Mouse (Mus musculus): ENCODE measurements around the gene Ak5.
A peak's percentile ranks its signal among the peaks of the same experiment; 100 is the strongest.
"Not testable (repeated sequence)": the region's sequence is repeated elsewhere in the genome, so short reads cannot be mapped to it uniquely, and the experiment has no call there.

Ak5 gene

GRCm38 (mm10) chr3:152625061-152625820 lies 42.9 kb downstream of the Ak5 start:
- DNase-seq (ENCODE audit: low read depth, low spot score): no peak

- no peak for DNase-seq (ENCODE audit: low read depth, low spot score)
Observed at GRCm38 (mm10) chr3:152620534-152620933, 47.6 kb downstream of the Ak5 start.

GRCm38 (mm10) chr3:152620058-152620457 lies 48.1 kb downstream of the Ak5 start:
- DNase-seq (ENCODE audit: low read depth, low spot score): no peak

GRCm38 (mm10) chr3:152609076-152609475 lies 59.1 kb downstream of the Ak5 start:
- DNase-seq (ENCODE audit: low read depth, low spot score): no peak

- no peak for DNase-seq (ENCODE audit: low read depth, low spot score)
Observed at GRCm38 (mm10) chr3:152605849-152606248, 62.3 kb downstream of the Ak5 start.

- DNase-seq (ENCODE audit: low read depth, low spot score): no peak
Observed at GRCm38 (mm10) chr3:152599679-152600078, 68.5 kb downstream of the Ak5 start.

GRCm38 (mm10) chr3:152596406-152597050 lies 71.6 kb downstream of the Ak5 start:
- no peak for DNase-seq (ENCODE audit: low read depth, low spot score)

- no peak for DNase-seq (ENCODE audit: low read depth, low spot score)
Observed at GRCm38 (mm10) chr3:152592767-152593425, 75.3 kb downstream of the Ak5 start.

GRCm38 (mm10) chr3:152590491-152590890 lies 77.7 kb downstream of the Ak5 start:
- DNase-seq (ENCODE audit: low read depth, low spot score): no peak

- DNase-seq (ENCODE audit: low read depth, low spot score): not testable (repeated sequence)
Observed at GRCm38 (mm10) chr3:152589101-152589500, 79.1 kb downstream of the Ak5 start.

GRCm38 (mm10) chr3:152587007-152587406 lies 81.2 kb downstream of the Ak5 start:
- DNase-seq (ENCODE audit: low read depth, low spot score): peak; percentile 76

- DNase-seq (ENCODE audit: low read depth, low spot score): no peak
Observed at GRCm38 (mm10) chr3:152586191-152586590, 82.0 kb downstream of the Ak5 start.

- DNase-seq (ENCODE audit: low read depth, low spot score): no peak
Observed at GRCm38 (mm10) chr3:152585581-152585980, 82.6 kb downstream of the Ak5 start.

GRCm38 (mm10) chr3:152583033-152583432 lies 85.1 kb downstream of the Ak5 start:
- no peak for DNase-seq (ENCODE audit: low read depth, low spot score)

- not testable (repeated sequence) for DNase-seq (ENCODE audit: low read depth, low spot score)
Observed at GRCm38 (mm10) chr3:152581853-152582252, 86.3 kb downstream of the Ak5 start.

GRCm38 (mm10) chr3:152579984-152580591 lies 88.1 kb downstream of the Ak5 start:
- DNase-seq (ENCODE audit: low read depth, low spot score): no peak

- DNase-seq (ENCODE audit: low read depth, low spot score): no peak
Observed at GRCm38 (mm10) chr3:152578282-152579228, 89.6 kb downstream of the Ak5 start.

- no peak for DNase-seq (ENCODE audit: low read depth, low spot score)
Observed at GRCm38 (mm10) chr3:152577763-152578162, 90.4 kb downstream of the Ak5 start.

GRCm38 (mm10) chr3:152577273-152577672 lies 90.9 kb downstream of the Ak5 start:
- no peak for DNase-seq (ENCODE audit: low read depth, low spot score)

GRCm38 (mm10) chr3:152569242-152569605 lies 98.9 kb downstream of the Ak5 start:
- no peak for DNase-seq (ENCODE audit: low read depth, low spot score)

Data from ES-CJ7 (cell line).